Mouse (Mus musculus) cerebellum, adult 2 months (tissue): ENCODE measurements around the gene Tmprss6.

Source experiments
- CTCF ChIP-seq: fragments of 200-500 bp; IDR thresholded peaks from 2 replicates; pipeline ENCODE4 v1.5.1; 2011; ENCODE audit warnings: low read depth, mild to moderate bottlenecking, control low read depth, low read length, moderate library complexity, borderline replicate concordance; ENCODE audit not compliant: insufficient read depth
- POLR2A ChIP-seq: fragments of 200-500 bp; IDR thresholded peaks from 2 replicates; pipeline ENCODE4 v1.6.1; 2011; ENCODE audit warnings: low read length, control low read depth, borderline replicate concordance; ENCODE audit not compliant: insufficient read depth

DNA sequence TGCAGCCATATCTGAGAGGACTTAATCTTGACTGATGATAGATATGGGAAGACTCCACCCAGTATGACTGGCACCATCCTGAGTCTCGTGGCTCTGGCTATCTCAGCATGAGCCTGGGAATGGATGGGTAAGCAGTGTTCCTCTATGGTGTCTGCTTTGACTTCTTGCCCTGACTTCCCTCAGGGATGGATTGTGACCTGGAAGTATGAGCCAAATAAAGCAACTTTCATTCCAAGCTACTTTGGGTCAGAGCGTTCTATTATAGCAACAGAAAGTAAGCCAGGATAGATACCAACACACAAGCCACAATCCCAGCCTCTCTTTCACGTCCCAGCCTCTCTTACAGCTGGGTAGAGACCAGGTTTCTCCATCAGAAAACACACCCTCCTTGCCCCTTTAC, 37.1 kb upstream of the Tmprss6 start:
- TF ChIP-seq POLR2A = no peak
- TF ChIP-seq CTCF = no peak
